Mouse (Mus musculus) CD4-positive helper T cell, adult 2 months (primary cell): ENCODE measurements around the gene Dlat.
A peak's percentile ranks its signal among the peaks of the same experiment; 100 is the strongest.

ENCODE experiments used
- DNase-seq: peaks from one replicate; pipeline ENCODE4 v3.0.0-alpha.2; 2012; ENCODE audit warnings: low read depth, missing footprints, low spot score

Dlat gene

DNA sequence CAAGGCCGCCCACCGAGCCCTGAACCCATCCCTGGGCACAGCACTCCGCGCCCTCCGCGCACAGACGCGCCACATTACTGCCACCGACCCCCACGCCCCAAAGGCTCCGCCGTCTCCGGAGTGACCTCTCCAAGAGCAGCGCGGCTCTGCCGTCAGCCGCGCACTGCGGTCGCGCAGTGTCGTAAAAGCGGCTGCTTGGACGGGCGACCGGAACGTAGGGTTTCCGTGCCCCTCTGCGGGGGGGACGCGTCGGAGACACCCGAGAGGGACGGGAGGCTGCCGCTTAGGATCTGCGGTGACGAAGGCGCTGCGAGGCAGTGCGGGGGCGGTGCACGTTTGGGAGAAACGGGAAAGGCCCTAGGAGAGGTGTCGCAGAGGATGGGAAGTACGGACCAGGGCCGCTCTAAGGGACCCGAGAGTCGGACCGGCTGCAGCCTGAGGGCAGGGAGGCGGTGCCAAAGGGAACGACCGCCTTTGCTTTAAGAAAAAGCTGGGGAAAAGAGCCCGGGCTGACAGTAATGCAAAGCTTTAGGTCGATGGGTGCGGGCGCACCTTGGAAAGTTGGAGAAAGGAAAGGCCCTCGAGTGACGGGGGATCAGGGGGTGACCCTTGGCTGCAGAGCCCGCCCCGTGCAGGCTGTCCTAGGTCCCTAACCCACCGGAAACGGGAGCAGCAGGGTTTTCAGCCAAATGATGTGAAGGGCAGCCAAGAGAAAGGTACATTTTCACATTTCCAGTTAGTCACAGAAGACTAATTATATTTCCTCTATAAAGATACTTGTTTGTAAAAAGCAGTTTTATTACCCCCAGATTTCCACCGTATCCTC, at the start of gene Dlat:
Dlat (minus strand) TSS at position 389 of the 826 bp plus-strand sequence.
- peak; percentile 87 for DNase-seq

DNA sequence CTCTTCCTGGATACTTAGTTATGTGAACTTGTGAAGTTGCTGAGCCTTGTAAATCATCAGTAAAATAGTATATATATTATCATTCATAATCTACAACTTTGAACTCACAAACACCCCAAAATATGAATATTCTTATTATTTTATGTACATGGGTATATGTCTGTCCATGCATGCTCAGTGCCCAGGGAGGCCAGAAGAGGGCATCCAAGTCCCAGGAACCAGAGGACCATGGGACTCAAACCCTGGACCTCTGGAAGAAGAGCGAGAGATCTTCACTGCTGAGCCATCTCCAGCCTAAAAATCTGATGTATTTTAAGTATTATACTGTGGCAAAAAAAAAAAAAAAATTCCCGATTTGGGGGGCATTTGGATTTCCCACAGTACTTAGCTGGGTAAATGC, 49.5 kb upstream of the Dlat start:
- DNase-seq = no peak

GRCm38 (mm10) chr9:50704907-50705306, 45.3 kb upstream of the Dlat start:
- no peak for DNase-seq

DNA sequence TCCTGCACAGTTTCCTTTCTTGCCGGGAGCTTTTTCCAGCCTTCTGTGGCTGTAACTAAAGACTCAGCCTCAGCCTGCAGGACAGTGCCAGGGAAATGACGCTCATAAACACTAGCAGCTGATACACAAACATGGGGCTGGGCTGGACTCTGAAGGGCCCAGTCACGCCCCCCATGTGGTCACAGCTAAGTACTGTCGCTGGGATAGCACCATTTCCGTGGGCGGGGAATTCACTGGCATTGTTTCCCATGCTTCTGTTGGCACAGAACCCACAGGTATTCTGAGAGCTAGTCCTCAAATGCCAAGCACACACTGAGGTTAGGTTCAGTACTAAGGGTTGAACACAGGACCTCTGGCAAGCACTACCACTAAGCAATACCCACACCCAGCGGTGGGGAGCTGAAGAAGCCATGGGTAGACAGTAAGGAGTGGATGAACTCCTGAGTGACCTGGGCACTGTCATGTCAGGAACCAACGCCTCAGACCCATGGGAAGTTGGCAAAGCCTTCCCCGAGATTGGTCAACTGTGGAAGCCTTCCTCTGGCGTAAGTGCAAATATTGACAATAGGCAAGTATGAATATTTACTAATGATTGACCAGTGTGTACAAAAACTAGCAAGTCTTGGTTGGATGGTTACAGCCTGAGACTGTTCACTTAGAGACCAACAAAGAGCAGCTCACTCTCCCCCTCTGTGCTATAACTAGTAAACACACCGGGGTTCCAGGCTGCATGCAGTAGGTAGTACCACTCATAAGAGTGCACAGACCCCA, 41.5 kb upstream of the Dlat start:
- no peak for DNase-seq

DNA sequence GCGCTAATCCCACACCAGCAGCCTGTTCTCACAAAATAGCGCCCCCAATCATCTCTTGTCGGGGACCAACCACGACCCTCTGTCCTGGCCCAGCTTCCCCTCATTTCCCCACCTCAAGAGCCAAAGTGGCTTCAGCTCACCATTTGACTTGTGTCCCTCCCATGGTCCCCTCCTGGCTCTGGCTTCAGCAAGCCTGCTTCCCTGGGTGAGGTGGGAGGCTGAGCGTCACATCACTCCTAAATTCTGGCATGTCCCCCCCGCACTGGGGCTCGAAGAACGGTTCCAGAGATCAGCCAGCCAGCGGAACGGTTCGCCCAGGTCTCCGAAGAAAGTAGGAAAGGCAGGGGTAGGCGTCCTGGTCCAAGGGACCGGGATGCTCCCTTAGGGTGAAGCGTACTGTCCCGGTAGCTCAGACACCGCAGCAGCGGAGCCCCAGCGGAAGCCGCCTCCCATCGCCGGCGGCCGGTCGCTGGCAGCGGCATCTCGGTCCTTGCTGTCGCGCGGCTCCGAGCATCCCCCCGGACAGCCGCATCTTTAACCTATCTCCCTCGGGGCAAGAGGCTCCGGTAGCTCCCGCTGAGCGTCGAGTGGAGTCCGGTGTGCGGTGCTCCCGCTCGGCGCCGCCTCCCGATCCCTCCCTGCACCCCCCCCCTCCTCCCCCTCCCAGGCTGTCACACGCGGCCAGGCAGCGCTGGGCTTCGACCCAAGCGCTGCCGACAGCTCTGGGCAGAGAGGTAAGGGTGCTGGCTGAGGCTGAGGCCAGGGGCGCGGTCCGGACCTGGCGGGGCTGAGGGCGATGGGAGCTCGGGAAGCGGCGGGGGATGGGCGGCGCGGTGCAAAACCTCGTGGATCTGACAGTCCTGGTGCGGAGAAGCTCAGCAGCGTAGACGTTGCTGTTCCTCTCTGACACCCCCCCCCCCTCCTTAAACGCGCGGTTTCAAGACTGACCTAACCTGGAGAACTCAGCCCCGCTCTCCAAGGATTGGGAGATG, 39.1 kb upstream of the Dlat start:
- peak; percentile 38 for DNase-seq

- DNase-seq = peak; percentile 18
Measured at GRCm38 (mm10) chr9:50697706-50698041, 38.1 kb upstream of the Dlat start.

- no peak for DNase-seq
Measured at GRCm38 (mm10) chr9:50696851-50697705, 37.5 kb upstream of the Dlat start.

DNA sequence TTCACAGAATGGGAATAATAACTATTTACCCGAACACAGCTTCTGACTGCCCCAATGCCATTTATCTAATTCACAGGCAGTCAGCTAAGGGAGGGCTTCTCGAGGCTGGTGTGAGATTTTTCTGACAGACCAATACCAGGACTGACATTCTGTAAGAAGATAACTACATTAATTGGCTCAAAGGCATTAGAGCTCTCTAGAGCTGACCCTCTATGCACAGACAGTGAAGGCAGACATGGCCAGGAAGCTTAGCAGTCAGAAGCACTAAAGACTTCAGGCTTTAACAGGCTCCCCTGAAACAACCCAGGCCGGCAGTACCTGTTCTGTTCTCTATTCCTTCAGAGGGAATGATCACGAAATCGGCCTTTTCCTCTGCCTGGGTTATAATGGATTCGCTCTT, 35.6 kb upstream of the Dlat start:
- DNase-seq = no peak

DNA sequence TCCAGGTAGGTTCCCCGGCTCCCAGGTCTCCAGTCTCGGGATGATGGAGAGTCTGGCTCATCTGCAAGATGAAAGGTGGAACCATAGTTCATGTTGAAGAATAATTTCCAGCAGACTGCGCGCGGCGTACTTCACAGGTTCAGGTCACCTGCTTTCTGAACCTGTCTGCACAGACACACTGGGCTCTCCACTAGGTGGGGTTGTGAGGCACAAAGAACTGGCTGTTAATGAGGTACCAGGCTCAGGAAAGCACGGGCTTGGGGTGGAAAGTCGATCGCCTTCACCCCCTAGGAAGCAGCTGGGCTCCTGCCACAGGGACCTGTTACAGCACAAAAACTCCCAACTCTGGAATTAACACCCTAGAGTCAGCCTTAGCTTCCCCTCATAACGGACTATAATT, 34.1 kb upstream of the Dlat start:
- DNase-seq = peak; percentile 53

DNA sequence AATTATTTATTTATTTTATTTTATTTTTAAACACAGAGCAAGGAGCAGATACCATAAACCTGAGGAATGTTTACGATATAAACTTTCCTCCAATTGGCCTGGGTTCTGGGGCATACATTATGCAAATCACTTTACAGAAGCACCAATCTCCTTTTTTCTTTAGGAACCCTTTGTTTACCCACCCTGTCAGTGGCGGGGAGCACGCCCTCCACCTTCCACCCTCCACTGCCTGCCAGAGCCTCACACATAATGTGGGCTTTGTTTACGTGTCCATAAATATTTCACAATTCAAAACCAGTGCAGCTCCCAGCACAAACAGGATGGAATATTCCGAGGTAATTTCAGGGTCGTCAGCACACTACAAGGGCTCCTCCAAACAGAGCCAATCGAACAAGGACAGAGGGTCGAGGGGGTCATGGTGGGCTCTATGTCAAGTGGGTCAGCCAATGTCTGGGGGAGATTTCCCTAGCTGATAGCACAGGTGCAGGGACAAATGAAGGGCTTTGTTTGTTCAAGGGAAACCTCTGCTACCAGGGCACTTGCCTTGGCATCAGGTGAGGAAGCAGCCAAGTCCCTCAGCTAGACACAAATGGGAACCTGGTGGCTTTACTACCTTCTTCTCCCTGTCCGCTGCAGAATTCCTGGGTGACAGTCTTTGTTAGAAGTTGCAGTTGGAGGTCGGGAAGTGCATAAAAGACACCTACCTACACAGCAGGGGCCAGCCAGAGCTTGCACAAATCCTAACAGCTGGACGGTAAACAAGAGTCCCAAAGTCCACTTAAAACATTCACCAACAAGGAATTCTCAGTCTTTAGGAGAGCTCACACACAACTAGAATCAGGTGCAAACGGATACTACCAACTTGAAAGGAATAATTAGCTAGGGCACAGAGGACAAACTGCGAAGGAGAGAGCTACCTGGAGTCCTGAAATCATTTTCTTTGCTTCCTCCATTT, 33.3 kb upstream of the Dlat start:
- no peak for DNase-seq

- no peak for DNase-seq
Measured at GRCm38 (mm10) chr9:50686866-50687652, 27.5 kb upstream of the Dlat start.

DNA sequence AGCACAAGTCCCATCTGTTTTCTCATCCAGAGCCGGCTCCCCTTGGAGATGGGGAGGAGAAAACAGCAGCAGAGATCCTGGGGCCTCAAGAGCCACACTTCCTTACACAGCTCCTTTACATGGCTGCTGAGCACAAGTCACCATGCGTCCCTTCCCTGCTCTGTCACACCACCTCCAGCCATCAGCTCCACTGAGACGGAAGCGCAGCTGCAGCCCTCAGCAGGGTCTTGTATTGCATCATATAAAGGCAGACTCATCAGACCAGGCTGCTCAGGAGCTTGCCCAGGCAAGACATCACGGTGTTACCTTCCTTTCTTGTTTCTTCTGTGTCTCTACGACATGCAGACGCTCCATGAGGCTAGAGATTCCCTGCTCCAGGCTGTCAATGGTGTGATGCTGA, 22.1 kb upstream of the Dlat start:
- DNase-seq = no peak

DNA sequence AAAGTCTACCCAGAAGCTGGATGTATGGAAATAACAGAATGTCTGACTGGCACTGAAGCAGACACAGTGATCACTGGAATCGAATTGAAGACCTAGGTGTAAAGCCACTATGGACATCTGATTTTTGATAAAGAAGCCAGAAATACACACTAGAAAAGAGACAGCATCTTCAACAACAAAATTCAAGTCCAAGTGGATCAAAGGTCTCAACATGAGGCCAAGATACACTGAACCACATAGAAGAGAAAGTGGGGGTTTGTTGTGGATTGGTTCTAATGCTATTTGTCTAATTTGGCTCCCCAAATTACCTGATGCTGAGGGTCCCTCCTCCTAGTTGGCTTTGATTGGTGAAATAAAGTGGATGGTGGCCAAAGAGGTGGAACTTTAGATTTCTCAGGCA, 19.8 kb upstream of the Dlat start:
- no peak for DNase-seq

- no peak for DNase-seq
Measured at GRCm38 (mm10) chr9:50674771-50675170, 15.2 kb upstream of the Dlat start.

- DNase-seq = peak; percentile 60
Measured at GRCm38 (mm10) chr9:50670690-50671089, 11.1 kb upstream of the Dlat start.

GRCm38 (mm10) chr9:50667579-50668498, 8.3 kb upstream of the Dlat start:
- no peak for DNase-seq

- no peak for DNase-seq
Measured at GRCm38 (mm10) chr9:50666442-50666841, 6.9 kb upstream of the Dlat start.

- no peak for DNase-seq
Measured at GRCm38 (mm10) chr9:50664826-50665225, 5.2 kb upstream of the Dlat start.
